Mouse (Mus musculus) lung, adult 18-20 months (tissue): ENCODE measurements around the gene Zfp952.
"Not testable (repeated sequence)": the region's sequence is repeated elsewhere in the genome, so short reads cannot be mapped to it uniquely, and the experiment has no call there.

Source experiments
- DNase-seq, 2 experiments: peaks; one replicate each; pipeline ENCODE4 v3.0.0; 2022; ENCODE audit warnings: mixed read lengths in 2 of 2

The Zfp952 gene

GRCm38 (mm10) chr17:32992699-32993474 is at the start of gene Zfp952:
Zfp952 (plus strand) TSS chr17:32993129.
- peak; percentile 87 to 89 for DNase-seq

GRCm38 (mm10) chr17:32943661-32944060 is 49.3 kb upstream of the Zfp952 start:
- no peak for DNase-seq

GRCm38 (mm10) chr17:32944402-32945035 is 48.4 kb upstream of the Zfp952 start:
- no peak for DNase-seq

- DNase-seq = peak in 1 of 2 experiments; percentile 21
These were observed 46.2 kb upstream of the Zfp952 start for GRCm38 (mm10) chr17:32946716-32947115.

GRCm38 (mm10) chr17:32947215-32947914 is 45.6 kb upstream of the Zfp952 start, which contains the start of gene Cyp4f13:
Cyp4f13 (minus strand) TSS chr17:32947402.
- DNase-seq = peak; percentile 98 to 99

GRCm38 (mm10) chr17:32950136-32950535 is 42.8 kb upstream of the Zfp952 start:
- no peak for DNase-seq

- DNase-seq = no peak
These were observed 41.9 kb upstream of the Zfp952 start for GRCm38 (mm10) chr17:32951006-32951405.

GRCm38 (mm10) chr17:32951441-32951840 is 41.5 kb upstream of the Zfp952 start:
- peak; percentile 73 to 79 for DNase-seq

- no peak for DNase-seq
These were observed 27.7 kb upstream of the Zfp952 start for GRCm38 (mm10) chr17:32965253-32965622.

GRCm38 (mm10) chr17:32965623-32966290 is 27.2 kb upstream of the Zfp952 start, which contains the start of gene Zfp472:
Zfp472 (plus strand) TSS chr17:32965814.
- DNase-seq = peak; percentile 93 to 94

- no peak for DNase-seq
These were observed 11.6 kb upstream of the Zfp952 start for GRCm38 (mm10) chr17:32981361-32981760.

GRCm38 (mm10) chr17:32986301-32986700 is 6.6 kb upstream of the Zfp952 start:
- DNase-seq = no peak

GRCm38 (mm10) chr17:32991965-32992698 is 797 bp upstream of the Zfp952 start:
- peak in 1 of 2 experiments; percentile 38 for DNase-seq

GRCm38 (mm10) chr17:32998492-32998891 is 5.6 kb downstream of the Zfp952 start:
- DNase-seq = no peak

GRCm38 (mm10) chr17:33008337-33008736 is 15.4 kb downstream of the Zfp952 start:
- DNase-seq = no peak

GRCm38 (mm10) chr17:33020434-33020833 is 27.5 kb downstream of the Zfp952 start:
- DNase-seq = not testable (repeated sequence)

- no peak for DNase-seq
These were observed 39.4 kb downstream of the Zfp952 start for GRCm38 (mm10) chr17:33032376-33032775.

- DNase-seq = peak; percentile 72 to 75
These were observed 40.3 kb downstream of the Zfp952 start, which contains the start of gene Zfp763 for GRCm38 (mm10) chr17:33032900-33033891. Zfp763 (minus strand) TSS chr17:33033402.
